Mouse (Mus musculus): Measurements from ENCODE around the gene Tmem203.

Gene Tmem203

DNA sequence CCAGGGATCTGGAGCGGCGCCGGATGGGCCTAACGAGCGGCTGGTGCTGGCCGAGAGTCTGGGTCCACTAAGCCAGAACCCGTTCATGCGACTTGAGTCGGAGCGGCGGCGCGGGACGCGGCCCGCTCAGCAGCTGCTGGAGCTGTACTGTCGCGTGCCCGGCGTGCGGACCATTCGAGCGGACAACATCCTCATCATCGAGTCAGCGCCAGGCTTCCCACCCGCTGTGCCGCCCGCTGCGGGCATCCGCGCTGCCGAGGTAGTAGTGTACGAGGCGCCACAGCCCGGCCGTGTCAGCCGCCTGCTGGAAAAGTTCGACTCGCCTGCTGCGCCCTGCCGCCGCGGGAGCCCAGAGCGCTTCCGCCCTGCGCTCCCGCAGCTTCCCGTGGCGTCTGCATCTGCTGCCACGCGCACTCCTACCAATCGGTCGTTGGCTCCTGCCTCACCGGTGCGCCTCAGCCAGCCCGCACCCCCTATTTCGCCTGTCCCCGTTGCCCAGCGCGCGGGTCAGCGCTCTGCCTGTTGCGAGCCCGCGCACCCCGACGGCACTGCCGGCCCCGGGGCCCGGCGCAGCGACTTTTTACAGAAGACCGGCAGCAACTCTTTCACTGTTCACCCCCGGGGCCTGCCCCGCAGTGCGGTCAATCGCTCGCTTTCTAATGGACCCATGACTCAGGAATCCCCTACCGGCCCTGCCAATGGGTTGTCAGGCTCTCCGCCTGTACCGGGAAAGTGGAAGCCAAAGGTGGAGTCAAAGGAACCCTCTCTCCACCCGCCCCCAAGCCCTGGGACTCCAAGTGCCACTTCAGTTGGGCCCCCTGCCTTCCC, 7.8 kb downstream of the Tmem203 start:
- peak; percentile 30 to 33 for DNase-seq (ENCODE audit: low spot score in 2 of 2)

GRCm38 (mm10) chr2:25263623-25264285, 8.5 kb downstream of the Tmem203 start:
- no peak for DNase-seq (ENCODE audit: low spot score in 2 of 2)

GRCm38 (mm10) chr2:25264286-25264660, 9.0 kb downstream of the Tmem203 start:
- DNase-seq (ENCODE audit: low spot score in 2 of 2): no peak

DNA sequence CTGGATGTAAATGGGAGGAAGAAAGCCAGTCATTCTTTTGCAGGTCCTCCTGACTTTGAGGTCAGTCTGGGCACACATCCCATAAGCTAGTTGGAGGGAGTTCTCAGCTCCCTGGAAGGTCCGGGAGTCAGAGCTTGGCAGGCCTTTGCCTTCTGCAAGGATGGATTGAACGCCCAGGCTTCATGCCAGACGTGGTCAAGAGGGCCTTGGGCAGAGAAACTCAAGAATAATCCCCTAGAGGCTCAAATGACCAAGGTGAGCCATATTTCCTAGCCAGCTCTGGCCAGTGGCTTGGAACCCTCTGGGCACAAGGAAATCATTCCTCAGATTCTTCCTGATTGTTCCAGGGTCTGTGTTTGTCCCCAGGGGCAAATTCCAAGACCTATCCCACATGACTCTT, 9.6 kb downstream of the Tmem203 start:
- DNase-seq (ENCODE audit: low spot score in 2 of 2): no peak

- DNase-seq (ENCODE audit: low spot score in 2 of 2): peak in 1 of 2 experiments; percentile 29
Observed at GRCm38 (mm10) chr2:25265897-25266656, 10.8 kb downstream of the Tmem203 start.

GRCm38 (mm10) chr2:25266720-25267119, 11.5 kb downstream of the Tmem203 start:
- no peak for DNase-seq (ENCODE audit: low spot score in 2 of 2)

GRCm38 (mm10) chr2:25267241-25267640, 12.0 kb downstream of the Tmem203 start:
- no peak for DNase-seq (ENCODE audit: low spot score in 2 of 2)

- no peak for DNase-seq (ENCODE audit: low spot score in 2 of 2)
Observed at GRCm38 (mm10) chr2:25267746-25268309, 12.6 kb downstream of the Tmem203 start.

- DNase-seq (ENCODE audit: low spot score in 2 of 2): peak; percentile 96 to 98
Observed at GRCm38 (mm10) chr2:25271827-25272511, 16.7 kb downstream of the Tmem203 start, which contains the start of the genes Ssna1 and Anapc2. Gene Ssna1 (minus strand): TSS chr2:25272438. Gene Anapc2 (plus strand): TSS chr2:25272478.

- no peak for DNase-seq (ENCODE audit: low spot score in 2 of 2)
Observed at GRCm38 (mm10) chr2:25272515-25272914, 17.3 kb downstream of the Tmem203 start.

DNA sequence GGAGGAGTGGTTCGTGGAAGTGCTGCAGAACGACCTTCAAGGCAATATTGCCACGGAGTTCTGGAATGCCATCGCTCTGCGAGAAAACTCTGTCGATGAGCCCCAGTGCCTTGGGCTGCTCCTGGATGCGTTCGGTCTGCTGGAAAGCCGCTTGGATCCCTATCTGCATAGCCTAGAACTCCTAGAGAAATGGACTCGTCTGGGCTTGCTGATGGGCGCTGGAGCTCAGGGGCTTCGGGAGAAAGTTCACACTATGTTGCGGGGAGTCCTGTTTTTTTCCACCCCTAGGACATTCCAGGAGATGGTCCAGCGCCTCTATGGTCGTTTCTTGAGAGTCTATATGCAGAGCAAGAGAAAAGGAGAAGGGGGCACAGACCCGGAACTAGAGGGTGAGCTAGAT, 17.8 kb downstream of the Tmem203 start:
- DNase-seq (ENCODE audit: low spot score in 2 of 2): no peak

DNA sequence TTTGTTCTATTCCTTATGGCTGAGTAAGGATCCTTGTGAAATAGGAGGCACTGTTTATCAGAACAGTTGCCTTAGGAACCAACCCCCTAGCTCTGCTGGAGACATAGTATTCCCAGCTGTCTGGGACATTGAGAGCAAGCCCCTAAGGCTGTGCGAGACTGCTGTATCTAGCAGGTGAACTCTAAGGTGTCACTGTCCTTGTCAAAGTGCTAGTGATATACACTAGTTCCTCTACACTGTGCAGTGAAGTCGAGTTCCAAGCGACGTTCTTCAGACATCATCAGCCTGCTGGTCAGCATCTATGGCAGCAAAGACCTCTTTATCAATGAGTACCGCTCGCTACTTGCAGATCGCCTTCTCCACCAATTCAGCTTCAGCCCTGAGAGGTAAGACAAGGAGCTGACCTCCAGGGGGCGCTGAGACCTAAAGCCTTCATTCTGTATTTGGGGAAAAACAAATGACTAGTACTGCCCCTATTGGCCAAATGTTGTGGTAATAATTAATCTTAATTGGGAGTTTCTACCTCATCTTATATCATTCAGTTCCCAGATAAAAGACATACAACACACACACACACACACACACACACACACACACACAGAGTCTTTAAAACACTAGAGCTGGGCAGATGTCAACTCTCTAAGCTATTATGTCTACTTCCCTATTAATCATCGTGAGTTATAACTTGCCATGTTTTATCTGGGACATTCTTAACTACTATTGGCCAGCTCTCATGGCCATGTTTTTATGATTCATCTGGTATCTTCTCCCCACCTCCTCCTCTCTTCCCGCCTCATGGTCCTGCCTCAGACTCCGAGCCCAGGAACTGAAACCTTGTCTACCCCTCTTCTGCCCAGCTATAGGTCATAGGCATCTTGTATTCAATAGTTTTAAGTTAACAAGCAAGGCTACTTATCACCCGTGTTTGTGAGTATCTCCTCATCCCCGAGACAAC, 24.0 kb downstream of the Tmem203 start:
- DNase-seq (ENCODE audit: low spot score in 2 of 2): peak; percentile 70 to 77

DNA sequence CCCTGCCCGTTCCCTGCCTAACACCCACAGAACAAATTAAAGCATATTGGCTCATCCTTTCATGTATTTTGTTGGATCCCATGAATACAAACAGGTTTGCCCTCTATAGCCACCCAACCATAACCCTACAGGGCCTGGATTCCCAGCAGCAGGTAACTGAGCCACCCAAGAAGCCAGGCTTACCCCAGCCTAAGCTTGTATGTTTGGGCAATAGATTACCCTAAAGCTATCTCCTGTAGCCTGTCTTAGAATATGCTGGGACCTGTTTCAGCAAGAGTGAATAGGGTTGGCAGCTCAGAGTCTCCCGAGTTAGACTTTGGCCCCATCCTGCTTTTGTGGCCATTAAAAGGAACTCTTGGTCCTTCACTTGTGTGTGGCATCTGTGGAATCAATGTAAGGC, 30.3 kb downstream of the Tmem203 start:
- no peak for DNase-seq (ENCODE audit: low spot score in 2 of 2)

DNA sequence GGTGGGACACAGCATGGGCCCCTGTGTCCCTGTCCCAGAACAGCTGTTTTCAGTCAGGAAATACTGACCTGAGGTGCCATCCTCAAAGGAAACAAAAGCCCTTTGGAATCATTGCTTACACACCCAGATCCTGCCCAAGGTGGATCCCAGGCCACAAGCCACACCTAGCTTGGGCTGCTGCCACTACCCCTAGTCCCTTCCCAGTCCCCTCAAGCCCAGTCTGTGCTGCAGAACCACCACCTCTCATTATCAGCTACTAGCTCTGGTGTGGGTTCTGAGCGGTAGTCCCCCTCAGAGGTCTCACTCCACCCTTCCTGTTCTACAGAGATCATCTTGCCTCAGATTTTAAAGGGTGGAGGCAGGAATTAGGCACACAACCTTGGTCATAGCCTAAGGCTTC, 31.1 kb downstream of the Tmem203 start:
- no peak for DNase-seq (ENCODE audit: low spot score in 2 of 2)

- no peak for DNase-seq (ENCODE audit: low spot score in 2 of 2)
Observed at GRCm38 (mm10) chr2:25286837-25287636, 31.8 kb downstream of the Tmem203 start.

DNA sequence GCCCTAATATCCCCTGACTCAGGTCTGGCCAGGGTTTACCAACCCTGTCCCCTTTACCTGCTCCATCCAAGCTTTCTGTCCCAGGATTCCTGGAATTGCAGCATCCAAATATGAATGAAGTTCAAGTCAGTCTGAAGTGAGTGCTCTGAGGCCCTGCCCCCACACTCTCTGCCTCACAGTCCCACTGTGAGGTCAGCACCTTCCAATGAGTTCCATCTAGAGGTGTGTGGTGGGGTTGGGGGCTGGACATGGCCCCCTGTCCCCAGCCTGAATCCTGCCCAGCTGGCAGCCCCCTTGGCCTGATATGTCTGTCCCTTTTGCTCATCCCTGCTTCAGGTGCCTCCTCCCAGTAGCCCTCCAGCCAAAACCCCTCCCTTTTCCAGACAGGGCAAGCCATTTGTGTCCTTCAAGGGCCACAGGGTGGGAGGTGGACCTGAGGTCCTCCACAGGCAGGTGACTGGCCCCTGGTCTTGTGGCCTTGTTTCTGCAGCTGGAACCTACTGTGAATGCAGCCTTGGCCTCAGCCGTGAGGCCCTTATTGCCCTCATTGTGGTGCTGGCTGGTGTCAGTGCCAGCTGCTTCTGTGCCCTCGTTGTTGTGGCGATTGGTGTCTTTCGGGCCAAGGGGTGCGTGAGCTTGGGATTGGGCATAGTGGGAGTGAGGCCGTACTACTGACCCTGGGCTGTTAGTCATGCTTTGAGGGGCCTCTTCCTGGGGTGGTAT, 32.8 kb downstream of the Tmem203 start, which contains the start of gene Tmem210:
Tmem210 (plus strand) TSS at position 219 of the 723 bp plus-strand sequence.
- DNase-seq (ENCODE audit: low spot score in 2 of 2): no peak

DNA sequence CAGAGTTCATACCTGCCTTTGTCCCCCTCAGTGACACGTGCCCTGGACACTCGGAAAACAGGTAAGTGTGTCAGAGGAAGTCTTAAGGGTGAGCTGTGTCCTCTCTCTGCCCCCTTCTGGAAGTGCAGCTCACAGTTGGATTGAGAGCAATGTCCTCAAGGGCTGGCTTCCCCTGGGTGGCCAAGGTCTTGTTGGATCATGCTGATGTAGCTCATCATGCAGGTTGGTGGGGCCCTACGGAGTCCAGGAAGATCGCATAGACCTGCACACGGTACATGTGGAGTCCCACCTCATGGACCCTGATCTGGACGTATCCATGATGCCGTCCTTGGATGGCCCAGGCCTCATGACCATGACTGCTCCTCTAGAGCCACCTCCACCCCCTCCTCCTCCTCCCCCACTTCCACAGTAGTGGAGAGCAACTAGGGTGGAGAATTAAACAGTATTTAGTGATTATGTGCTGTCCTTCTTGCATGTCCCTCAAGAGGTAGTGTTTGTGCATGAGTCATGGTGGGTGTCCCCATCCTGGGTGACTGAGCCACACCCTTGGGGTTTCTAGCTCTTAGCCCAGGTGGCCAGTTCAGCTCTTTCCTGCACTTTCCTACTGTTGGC, 33.6 kb downstream of the Tmem203 start:
- no peak for DNase-seq (ENCODE audit: low spot score in 2 of 2)

DNA sequence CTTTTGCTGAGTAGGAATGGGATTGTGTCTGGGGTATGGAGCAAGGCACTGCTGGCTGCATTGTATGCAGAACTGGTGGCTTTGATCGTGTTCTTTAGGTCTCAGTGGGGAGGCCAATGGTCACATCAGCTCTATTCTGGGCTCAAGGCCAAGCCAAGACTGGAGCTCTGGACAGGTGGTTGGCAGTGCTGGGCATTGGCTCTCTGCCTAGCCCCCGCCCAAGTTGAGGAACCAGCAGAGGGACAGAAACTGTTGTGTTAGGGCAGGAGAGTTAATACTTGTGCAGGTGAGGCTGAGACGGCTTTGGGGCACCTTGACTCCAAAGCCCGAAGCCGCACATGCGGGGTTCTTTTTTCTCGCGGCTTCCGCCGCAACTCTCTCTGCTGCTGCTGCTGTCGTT, 34.4 kb downstream of the Tmem203 start, which contains the start of gene Lrrc26:
Lrrc26 (plus strand) TSS at position 265 of the 400 bp plus-strand sequence.
- no peak for DNase-seq (ENCODE audit: low spot score in 2 of 2)

All from spleen, postnatal 36 days (tissue).